Mouse (Mus musculus): ENCODE measurements at regions not wholly inside any gene's neighbourhood (a gene's known extent, or its start where the extent isn't known, plus 50 kb on each side); places are given as distances from the start of the nearest gene placed in this dataset.
"Not testable (repeated sequence)": the region's sequence is repeated elsewhere in the genome, so short reads cannot be mapped to it uniquely, and the experiment has no call there.

GRCm38 (mm10) chr17:47269053-47269891, 99.4 kb upstream of the Mrps10 start:
- DNase-seq: peak; percentile 62 to 78

GRCm38 (mm10) chr17:47267843-47268242, 100.8 kb upstream of the Mrps10 start:
- DNase-seq: no peak

GRCm38 (mm10) chr17:47267076-47267475, 101.6 kb upstream of the Mrps10 start:
- no peak for DNase-seq

GRCm38 (mm10) chr17:47266335-47266734, 102.4 kb upstream of the Mrps10 start:
- no peak for DNase-seq

GRCm38 (mm10) chr17:47262986-47263385, 105.7 kb upstream of the Mrps10 start:
- no peak for DNase-seq

- DNase-seq: no peak
Observed at GRCm38 (mm10) chr17:47262141-47262540, 106.5 kb upstream of the Mrps10 start.

GRCm38 (mm10) chr17:47260976-47261375, 107.7 kb upstream of the Mrps10 start:
- no peak for DNase-seq

- DNase-seq: no peak
Observed at GRCm38 (mm10) chr17:47258296-47258695, 110.4 kb upstream of the Mrps10 start.

- no peak for DNase-seq
Observed at GRCm38 (mm10) chr17:47255209-47255608, 113.5 kb upstream of the Mrps10 start.

GRCm38 (mm10) chr17:47254026-47254425, 114.7 kb upstream of the Mrps10 start:
- peak in 1 of 2 experiments; percentile 21 for DNase-seq

- no peak for DNase-seq
Observed at GRCm38 (mm10) chr17:47250001-47250400, 118.7 kb upstream of the Mrps10 start.

- no peak for DNase-seq
Observed at GRCm38 (mm10) chr17:47249176-47249575, 119.5 kb upstream of the Mrps10 start.

GRCm38 (mm10) chr17:47248053-47248452, 120.6 kb upstream of the Mrps10 start:
- peak; percentile 29 to 50 for DNase-seq

- no peak for DNase-seq
Observed at GRCm38 (mm10) chr17:47247516-47247915, 121.2 kb upstream of the Mrps10 start.

- DNase-seq: no peak
Observed at GRCm38 (mm10) chr17:47246605-47247004, 122.1 kb upstream of the Mrps10 start.

- DNase-seq: no peak
Observed at GRCm38 (mm10) chr17:47245635-47246034, 123.1 kb upstream of the Mrps10 start.

- DNase-seq: no peak
Observed at GRCm38 (mm10) chr17:47239086-47239485, 129.6 kb upstream of the Mrps10 start.

GRCm38 (mm10) chr17:47237881-47238280, 130.8 kb upstream of the Mrps10 start:
- DNase-seq: not testable (repeated sequence)

- DNase-seq: no peak
Observed at GRCm38 (mm10) chr17:47234343-47234742, 134.3 kb upstream of the Mrps10 start.

- no peak for DNase-seq
Observed at GRCm38 (mm10) chr17:47233003-47233678, 135.5 kb upstream of the Mrps10 start.

- peak in 1 of 2 experiments; percentile 24 for DNase-seq
Observed at GRCm38 (mm10) chr17:47230715-47231114, 138.0 kb upstream of the Mrps10 start.

- peak in 1 of 2 experiments; percentile 14 for DNase-seq
Observed at GRCm38 (mm10) chr17:47226391-47226790, 142.3 kb upstream of the Mrps10 start.

GRCm38 (mm10) chr17:47225306-47226269, 143.1 kb upstream of the Mrps10 start:
- DNase-seq: no peak
